Mouse (Mus musculus) liver, postnatal 0 days (tissue): Measurements from ENCODE around the gene Olfr12. TPM values are rescaled to one million over a fixed set of nuclear protein-coding genes. Genes with fewer than 3 reads are reported as not detected.

Source experiments
- ATAC-seq: fragments of 200-750 bp; cut with Nextera tagmentation; 2 replicates; pipeline ENCODE4 v1.8.0; 2017; ENCODE audit warnings: mild to moderate bottlenecking, moderate library complexity
- DNase-seq: peaks from one replicate; pipeline ENCODE4 v3.0.0-alpha.2; 2016
- H3K27ac ChIP-seq: fragments of 300-500 bp; sonication (generic); 2 replicates; pipeline ENCODE4 v1.5.1; 2014; ENCODE audit warnings: antibody characterized with exemption, moderate library complexity, mild to moderate bottlenecking, low read depth
- H3K27me3 ChIP-seq: fragments of 300-500 bp; sonication (generic); 2 replicates; pipeline ENCODE4 v1.6.1; 2014; ENCODE audit warnings: low read length, control low read depth, mixed read lengths; ENCODE audit not compliant: insufficient read depth
- H3K36me3 ChIP-seq: fragments of 300-500 bp; sonication (generic); replicated peaks from 2 replicates; pipeline ENCODE4 v1.6.1; 2014; ENCODE audit warnings: mild to moderate bottlenecking, control low read depth, low read length, moderate library complexity, mixed read lengths; ENCODE audit not compliant: insufficient read depth
- H3K4me1 ChIP-seq: fragments of 300-500 bp; sonication (generic); 2 replicates; pipeline ENCODE4 v1.6.1; 2014; ENCODE audit warnings: antibody characterized with exemption, mild to moderate bottlenecking, control low read depth; ENCODE audit not compliant: insufficient read depth
- H3K4me2 ChIP-seq: fragments of 300-500 bp; sonication (generic); 2 replicates; pipeline ENCODE4 v1.6.1; 2014; ENCODE audit warnings: low read depth, mild to moderate bottlenecking, low read length, moderate library complexity, mixed read lengths
- H3K4me3 ChIP-seq: fragments of 300-500 bp; sonication (generic); 2 replicates; pipeline ENCODE4 v1.5.1; 2014; ENCODE audit warnings: low read depth, low read length
- H3K9ac ChIP-seq: fragments of 300-500 bp; sonication (generic); replicated peaks from 2 replicates; pipeline ENCODE4 v1.6.1; 2014; ENCODE audit warnings: mild to moderate bottlenecking, moderate library complexity
- H3K9me3 ChIP-seq: fragments of 300-500 bp; sonication (generic); 2 replicates; pipeline ENCODE4 v1.6.1; 2016; ENCODE audit warnings: mild to moderate bottlenecking, control low read depth, low read length, mixed read lengths
- CTCF ChIP-seq: sonication (generic); IDR thresholded peaks from 2 replicates; pipeline ENCODE4 v1.5.1; 2016; ENCODE audit warnings: antibody characterized with exemption, low read depth
- EP300 ChIP-seq: IDR thresholded peaks from 2 replicates; pipeline ENCODE4 v1.6.1; 2016; ENCODE audit warnings: antibody characterized with exemption, low read depth, mild to moderate bottlenecking
- WGBS: fragments of 180-500 bp; shearing (Covaris S2); extraction: QIAGEN DNeasy Blood & Tissue Kit; methylation state at CpG from one replicate; pipeline ENCODE4 v1.1.7; 2014; ENCODE audit not compliant: insufficient replicate concordance; 5-methylcytosine and 5-hydroxymethylcytosine counted together
- polyA plus RNA-seq: library from polyadenylated mRNA; unstranded; fragments of >200 nt; fragmentation: Nextera tagmentation; extraction: Ambion mirVana; gene quantifications from 2 replicates; pipeline ENCODE4 v1.2.1, GENCODE M21; 2015

Gene Olfr12
- polyA plus RNA-seq, 1 experiment from 2014 or later, result not detected

DNA sequence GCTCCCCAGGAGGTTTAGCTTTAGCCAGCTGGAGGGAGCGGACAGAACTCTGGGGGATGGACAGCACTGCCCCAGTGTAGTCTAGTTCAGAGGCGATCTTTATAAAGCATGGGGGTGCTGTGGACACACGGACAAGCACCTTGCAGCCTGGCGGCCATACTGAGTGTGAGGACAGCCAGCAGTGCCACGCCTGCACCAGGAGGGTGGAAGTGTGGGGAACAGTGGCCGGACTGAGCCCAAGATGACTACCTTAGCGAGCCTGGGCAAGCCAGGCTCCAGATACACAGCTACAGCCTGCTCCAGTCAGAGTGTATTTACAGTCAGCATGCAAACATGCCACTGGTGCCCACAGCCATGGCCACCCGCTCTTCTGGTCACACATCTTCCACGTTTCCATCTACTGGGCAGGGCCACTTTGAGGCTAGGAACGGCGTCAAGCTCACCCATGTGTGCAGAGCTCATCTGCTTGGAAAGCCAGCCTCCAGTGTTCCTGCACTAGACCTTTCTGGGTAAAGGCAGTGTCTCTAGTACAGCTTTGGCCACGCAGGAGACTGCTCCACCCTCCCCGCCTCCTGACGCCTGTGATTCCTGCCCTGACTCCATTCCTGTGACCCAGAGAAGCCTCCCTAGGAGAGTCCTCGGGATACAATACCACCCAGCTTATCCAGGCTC, 20.0 kb downstream of the Olfr12 start:
- Histone ChIP-seq H3K36me3 (peaks cover 19% of the 10 kb centered on the region), H3K9ac (no peak overlapping the region), H3K27ac (no peak overlapping the region), H3K4me2 (no peak overlapping the region), H3K4me3 (no peak overlapping the region), H3K9me3 (no peaks in the 10 kb centered on the region), H3K27me3 (no peaks in the 10 kb centered on the region), H3K4me1 (peaks cover 19% of the 10 kb centered on the region)
- DNase-seq, result peak; percentile 9
- no peak for ATAC-seq
- 80% methylated on average over 15 of the region's 15 CpGs for WGBS
- TF ChIP-seq CTCF (no peak), EP300 (no peak)

DNA sequence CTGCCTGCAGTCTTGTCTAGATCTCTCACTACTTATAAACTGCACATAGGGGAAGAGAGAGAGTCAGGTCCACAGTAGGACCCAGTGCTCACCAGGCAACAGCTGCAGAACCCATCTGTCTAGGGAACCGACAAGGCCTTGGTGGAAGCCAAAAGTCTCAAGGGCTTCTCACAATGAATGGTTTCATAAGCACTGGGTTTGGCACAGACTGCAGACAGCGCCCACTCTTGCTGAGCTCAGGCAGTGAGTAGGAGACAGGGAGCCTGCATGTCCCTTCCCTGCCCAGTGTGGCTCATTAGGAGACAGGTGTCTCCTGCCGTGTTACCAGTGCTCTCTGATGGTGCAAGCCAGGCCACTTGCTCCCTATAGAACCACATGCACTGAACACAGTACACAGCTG, 20.6 kb downstream of the Olfr12 start:
- ATAC-seq (no peak), DNase-seq (no peak)
- Histone ChIP-seq H3K36me3 (peaks cover 19% of the 10 kb centered on the region), H3K4me3 (no peak overlapping the region), H3K27ac (no peak overlapping the region), H3K27me3 (no peaks in the 10 kb centered on the region), H3K9me3 (no peaks in the 10 kb centered on the region), H3K9ac (no peak overlapping the region), H3K4me2 (no peak overlapping the region), H3K4me1 (peaks cover 19% of the 10 kb centered on the region)
- TF ChIP-seq EP300 (no peak), CTCF (no peak)
- 82% methylated on average over 3 of the region's 3 CpGs for WGBS

DNA sequence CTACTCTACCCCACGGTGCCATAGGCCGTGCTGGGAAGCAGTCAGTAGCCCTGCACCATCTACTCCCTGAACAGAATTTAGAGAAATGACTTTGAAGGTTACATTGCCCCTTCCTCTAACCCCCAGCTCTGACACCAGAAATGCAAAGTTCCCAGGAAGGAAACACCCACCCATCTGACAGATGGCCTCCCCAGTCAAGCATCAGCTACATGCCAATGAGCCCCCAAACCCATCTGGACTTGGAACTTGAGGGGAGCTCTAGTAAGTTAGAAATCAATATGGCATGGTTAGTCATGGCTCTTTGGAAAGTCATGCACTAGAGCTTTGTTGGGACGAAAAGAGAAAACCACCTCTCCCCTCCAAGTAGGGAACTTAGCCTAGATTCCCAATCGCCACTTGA, 21.1 kb downstream of the Olfr12 start:
- Histone ChIP-seq H3K4me1 (peaks cover 19% of the 10 kb centered on the region), H3K4me3 (no peak overlapping the region), H3K9me3 (no peaks in the 10 kb centered on the region), H3K27ac (no peak overlapping the region), H3K9ac (no peak overlapping the region), H3K36me3 (peaks cover 19% of the 10 kb centered on the region), H3K4me2 (no peak overlapping the region), H3K27me3 (no peaks in the 10 kb centered on the region)
- ATAC-seq (no peak), DNase-seq (no peak)
- TF ChIP-seq CTCF, result no peak
- TF ChIP-seq EP300, result no peak
- WGBS, result 85% methylated on average over 4 of the region's 4 CpGs

DNA sequence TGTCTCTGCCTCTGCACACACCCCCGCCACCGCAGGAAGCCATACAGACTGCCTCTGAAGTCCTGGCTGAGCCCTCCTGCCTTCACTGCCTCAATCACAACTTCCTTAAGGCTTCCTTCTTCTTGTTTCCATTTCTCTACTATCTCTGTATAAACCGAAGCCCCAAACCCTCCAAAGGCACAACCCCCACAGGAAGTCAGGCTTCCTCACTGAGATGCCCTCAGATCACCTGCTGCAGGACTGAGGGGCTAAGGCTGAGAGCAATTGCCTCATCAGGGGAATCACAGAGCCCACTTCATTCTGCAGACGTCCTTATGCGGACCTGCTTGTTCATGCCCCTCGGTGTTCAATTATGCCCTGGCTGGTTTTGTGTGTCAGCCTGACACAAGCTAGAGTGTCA, 22.8 kb downstream of the Olfr12 start:
- peak overlapping the region; percentile 87 for H3K9ac ChIP-seq
- no peak for ATAC-seq
- H3K4me3 ChIP-seq, result peak overlapping the region; percentile 73; the same call in 1 of the 2 replicates

DNA sequence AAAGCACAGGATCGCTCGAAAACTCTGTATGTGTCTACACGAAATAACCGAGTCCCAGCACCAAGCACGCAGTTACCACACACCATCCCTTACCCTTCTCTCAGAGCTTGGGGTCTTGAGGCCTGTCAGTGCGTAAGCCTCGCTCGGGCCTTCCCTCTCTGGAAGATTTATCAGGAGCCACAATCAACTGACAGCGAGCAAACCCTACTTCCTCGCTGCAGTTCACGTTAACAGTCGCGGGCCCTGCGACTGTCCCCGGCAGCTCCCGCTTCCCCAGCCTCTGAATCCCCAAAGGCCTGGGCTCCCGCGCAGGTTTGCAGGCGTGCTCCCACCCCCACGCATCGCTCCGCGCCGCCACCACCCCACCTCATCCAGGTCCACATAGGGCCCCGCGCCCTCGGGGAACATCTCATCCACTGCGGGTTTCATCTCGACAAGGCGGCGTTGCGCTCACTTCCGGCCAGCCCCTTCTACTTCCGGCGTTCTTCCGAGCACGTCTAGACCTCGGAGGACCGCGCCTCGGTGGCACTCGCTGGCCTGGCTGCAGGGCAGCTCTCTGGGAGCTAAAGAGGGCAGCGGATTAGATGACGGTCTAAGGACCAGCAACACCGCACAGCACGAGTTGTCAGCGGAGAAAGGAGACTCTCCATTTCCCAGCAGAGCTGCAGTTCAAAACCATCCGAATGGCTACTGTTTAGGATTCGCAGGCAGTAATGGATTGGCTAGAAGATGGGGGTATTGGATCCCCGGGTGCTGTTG, 24.1 kb downstream of the Olfr12 start, which contains the start of gene Cops9:
Gene Cops9, minus strand, starts transcription at position 472 of the 759 bp plus-strand sequence.
- peak within 1 kb of the TSS; percentile 72 for H3K27ac ChIP-seq
- DNase-seq (peak; percentile 92), ATAC-seq (peak; percentile 95)
- WGBS, result 2% methylated on average over 50 of the region's 50 CpGs
- H3K9me3 ChIP-seq, result no peaks in the 10 kb centered on the region
- H3K4me3 ChIP-seq, result peak within 1 kb of the TSS; percentile 73
- no peaks in the 10 kb centered on the region for H3K27me3 ChIP-seq
- H3K4me2 ChIP-seq, result peak within 1 kb of the TSS; percentile 91
- H3K36me3 ChIP-seq, result peaks cover 13% of the 10 kb centered on the region
- no peak for TF ChIP-seq CTCF
- TF ChIP-seq EP300, result no peak; the same call in 1 of the 2 replicates
- H3K4me1 ChIP-seq, result peaks cover 19% of the 10 kb centered on the region
- H3K9ac ChIP-seq, result peak within 1 kb of the TSS; percentile 87

More for the DNA sequence above, 22.8 kb downstream of the Olfr12 start:
- WGBS, result 41% methylated on average over 6 of the region's 6 CpGs
- 0 out of 2 replicates have a peak overlapping the region, but pooled peaks have one; percentile 11 for H3K27ac ChIP-seq
- H3K9me3 ChIP-seq, result no peaks in the 10 kb centered on the region
- H3K27me3 ChIP-seq, result no peaks in the 10 kb centered on the region
- DNase-seq, result peak; percentile 11
- TF ChIP-seq CTCF (no peak), EP300 (no peak)
- H3K36me3 ChIP-seq, result peaks cover 19% of the 10 kb centered on the region
- H3K4me1 ChIP-seq, result peaks cover 19% of the 10 kb centered on the region
- peak overlapping the region; percentile 91 for H3K4me2 ChIP-seq

DNA sequence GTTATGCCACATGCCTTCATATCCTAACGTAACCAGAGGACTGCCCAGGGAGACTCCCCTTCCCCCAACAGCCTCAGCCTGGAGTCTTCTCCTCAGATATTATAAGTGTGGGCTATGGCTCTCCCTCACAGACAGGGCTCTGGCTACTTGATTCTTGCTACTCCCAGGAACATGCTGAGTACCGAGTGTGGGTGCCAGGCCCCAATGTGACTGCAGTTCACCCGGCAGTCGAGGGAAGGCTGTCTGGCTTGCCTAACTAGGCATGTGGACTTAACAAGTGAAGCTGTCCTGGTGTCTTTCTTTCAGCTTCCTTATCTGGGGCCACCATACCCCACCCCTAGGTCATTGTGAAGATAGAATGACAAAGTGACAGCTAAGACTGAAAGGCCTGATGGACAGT, 26.1 kb downstream of the Olfr12 start:
- no peaks in the 10 kb centered on the region for H3K27me3 ChIP-seq
- no peak for TF ChIP-seq EP300
- no peak for TF ChIP-seq CTCF
- H3K9me3 ChIP-seq, result no peaks in the 10 kb centered on the region
- DNase-seq, result peak; percentile 10
- WGBS, result 68% methylated on average over 4 of the region's 4 CpGs
- H3K9ac ChIP-seq, result no peak overlapping the region
- H3K4me3 ChIP-seq, result no peak overlapping the region
- ATAC-seq, result no peak
- H3K27ac ChIP-seq, result no peak overlapping the region
- H3K4me2 ChIP-seq, result no peak overlapping the region
- peaks cover 27% of the 10 kb centered on the region for H3K4me1 ChIP-seq
- H3K36me3 ChIP-seq, result peaks cover 7% of the 10 kb centered on the region; the same call in 1 of the 2 replicates
